Mouse (Mus musculus) lung, postnatal 0 days (tissue): ENCODE data around the gene Cdc42ep4. TPM values are rescaled to one million over a fixed set of nuclear protein-coding genes. Genes with fewer than 3 reads are reported as not detected.
A peak's percentile ranks its signal among the peaks of the same experiment; 100 is the strongest.

Source experiments
- ATAC-seq: fragments of 200-750 bp; cut with Nextera tagmentation; 2 replicates; pipeline ENCODE4 v1.8.0; 2017; ENCODE audit warnings: moderate library complexity
- DNase-seq: peaks from one replicate; pipeline ENCODE4 v3.0.0-alpha.2; 2016; ENCODE audit warnings: low spot score
- H3K27ac ChIP-seq: fragments of 300-500 bp; sonication (generic); 2 replicates; pipeline ENCODE4 v1.5.1; 2014; ENCODE audit warnings: antibody characterized with exemption, mild to moderate bottlenecking, low read length, mixed read lengths
- H3K27me3 ChIP-seq: fragments of 300-500 bp; sonication (generic); replicated peaks from 2 replicates; pipeline ENCODE4 v1.6.1; 2014; ENCODE audit warnings: low read length, mixed read lengths; ENCODE audit not compliant: insufficient read depth
- H3K36me3 ChIP-seq: fragments of 300-500 bp; sonication (generic); 2 replicates; pipeline ENCODE4 v1.6.1; 2014; ENCODE audit warnings: low read length, mixed read lengths; ENCODE audit not compliant: insufficient read depth
- H3K4me1 ChIP-seq: fragments of 300-500 bp; sonication (generic); 2 replicates; pipeline ENCODE4 v1.6.1; 2014; ENCODE audit warnings: antibody characterized with exemption, low read depth, low read length, mixed read lengths; ENCODE audit not compliant: insufficient read depth
- H3K4me2 ChIP-seq: fragments of 300-500 bp; sonication (generic); replicated peaks from 2 replicates; pipeline ENCODE4 v1.6.1; 2014; ENCODE audit warnings: low read depth, mild to moderate bottlenecking, low read length, moderate library complexity, mixed read lengths
- H3K4me3 ChIP-seq: fragments of 300-500 bp; sonication (generic); 2 replicates; pipeline ENCODE4 v1.5.1; 2014; ENCODE audit warnings: low read depth, low read length
- H3K9ac ChIP-seq: fragments of 300-500 bp; sonication (generic); replicated peaks from 2 replicates; pipeline ENCODE4 v1.6.1; 2014; ENCODE audit warnings: low read depth, mild to moderate bottlenecking
- H3K9me3 ChIP-seq: fragments of 300-500 bp; sonication (generic); 2 replicates; pipeline ENCODE4 v1.6.1; 2016; ENCODE audit warnings: low read length, mixed read lengths
- CTCF ChIP-seq: IDR thresholded peaks from 2 replicates; pipeline ENCODE4 v1.5.1; 2016; ENCODE audit warnings: antibody characterized with exemption, mild to moderate bottlenecking
- EP300 ChIP-seq: IDR thresholded peaks from 2 replicates; pipeline ENCODE4 v1.6.1; 2016; ENCODE audit warnings: antibody characterized with exemption, mild to moderate bottlenecking, control low read depth
- WGBS: fragments of 180-500 bp; shearing (Covaris S2); extraction: QIAGEN DNeasy Blood & Tissue Kit; methylation state at CpG from one replicate; pipeline ENCODE4 v1.1.7; 2014; 5-methylcytosine and 5-hydroxymethylcytosine counted together
- polyA plus RNA-seq: library from polyadenylated mRNA; unstranded; fragments of >200 nt; fragmentation: Nextera tagmentation; extraction: Ambion mirVana; gene quantifications from 2 replicates; pipeline ENCODE4 v1.2.1, GENCODE M21; 2015

Gene Cdc42ep4
- polyA plus RNA-seq, 1 experiment from 2014 or later: 116 TPM

- Histone ChIP-seq H3K27me3 (no peaks in the 10 kb centered on the region), H3K27ac (peak overlapping the region; percentile 90), H3K4me1 (peaks cover 16% of the 10 kb centered on the region; the same call in 1 of the 2 replicates), H3K9me3 (no peaks in the 10 kb centered on the region), H3K36me3 (no peaks in the 10 kb centered on the region), H3K4me3 (peak overlapping the region; percentile 28), H3K4me2 (peak overlapping the region; percentile 63), H3K9ac (peak overlapping the region; percentile 26; the same call in 1 of the 2 replicates)
- ATAC-seq: peak; percentile 78
- 11% methylated on average over 18 of the region's 19 CpGs for WGBS
- TF ChIP-seq EP300 (no peak), CTCF (0 out of 2 replicates have a peak, but pooled peaks have one; percentile 2)
- DNase-seq: peak; percentile 94
Measured at GRCm38 (mm10) chr11:113785406-113786171, 33.9 kb upstream of the Cdc42ep4 start.

GRCm38 (mm10) chr11:113784656-113785396, 33.1 kb upstream of the Cdc42ep4 start:
- 56% methylated on average over 2 of the region's 2 CpGs for WGBS
- no peak for TF ChIP-seq EP300
- no peak for TF ChIP-seq CTCF
- Histone ChIP-seq H3K9ac (no peak overlapping the region), H3K4me2 (no peak overlapping the region), H3K27ac (peak overlapping the region; percentile 90), H3K4me1 (peaks cover 16% of the 10 kb centered on the region; the same call in 1 of the 2 replicates), H3K9me3 (no peaks in the 10 kb centered on the region), H3K4me3 (no peak overlapping the region), H3K36me3 (no peaks in the 10 kb centered on the region), H3K27me3 (no peaks in the 10 kb centered on the region)
- DNase-seq (no peak), ATAC-seq (no peak)

DNA sequence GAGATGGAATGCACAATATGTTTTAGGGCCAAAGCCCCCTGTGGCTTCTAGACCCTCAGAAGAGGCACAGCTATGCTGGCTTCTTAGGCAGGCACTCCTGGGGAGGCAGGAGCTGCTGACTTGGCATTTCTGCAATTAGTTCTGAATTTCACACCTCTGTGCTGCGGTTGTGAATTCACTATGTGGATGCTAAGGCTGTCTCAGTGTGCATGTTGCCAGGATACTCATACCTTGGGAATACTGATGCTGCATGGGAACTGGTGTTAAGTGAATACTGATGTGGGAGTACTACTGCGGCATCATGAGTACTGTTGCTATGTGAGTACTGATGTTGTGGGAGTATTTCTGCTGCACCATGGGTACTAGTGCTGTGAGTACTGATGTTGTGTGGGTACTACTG, 30.8 kb upstream of the Cdc42ep4 start:
- Histone ChIP-seq H3K9ac (no peak overlapping the region), H3K36me3 (no peaks in the 10 kb centered on the region), H3K27me3 (no peaks in the 10 kb centered on the region), H3K9me3 (no peaks in the 10 kb centered on the region), H3K4me1 (peaks cover 16% of the 10 kb centered on the region; the same call in 1 of the 2 replicates), H3K4me3 (no peak overlapping the region), H3K4me2 (no peak overlapping the region), H3K27ac (no peak overlapping the region)
- TF ChIP-seq CTCF (no peak), EP300 (no peak)
- DNase-seq (no peak), ATAC-seq (no peak)
- 81% methylated on average over 2 of the region's 2 CpGs for WGBS

- H3K4me1 ChIP-seq: peaks cover 18% of the 10 kb centered on the region; the same call in 1 of the 2 replicates
- H3K36me3 ChIP-seq: no peaks in the 10 kb centered on the region
- no peak for TF ChIP-seq CTCF
- TF ChIP-seq EP300: no peak
- H3K9ac ChIP-seq: no peak overlapping the region
- H3K4me3 ChIP-seq: no peak overlapping the region
- 32% methylated on average over 2 of the region's 2 CpGs for WGBS
- no peak overlapping the region for H3K4me2 ChIP-seq
- no peaks in the 10 kb centered on the region for H3K27me3 ChIP-seq
- no peak overlapping the region for H3K27ac ChIP-seq
- no peak for DNase-seq
- ATAC-seq: no peak
- no peaks in the 10 kb centered on the region for H3K9me3 ChIP-seq
Measured at GRCm38 (mm10) chr11:113782006-113782405, 30.3 kb upstream of the Cdc42ep4 start.

DNA sequence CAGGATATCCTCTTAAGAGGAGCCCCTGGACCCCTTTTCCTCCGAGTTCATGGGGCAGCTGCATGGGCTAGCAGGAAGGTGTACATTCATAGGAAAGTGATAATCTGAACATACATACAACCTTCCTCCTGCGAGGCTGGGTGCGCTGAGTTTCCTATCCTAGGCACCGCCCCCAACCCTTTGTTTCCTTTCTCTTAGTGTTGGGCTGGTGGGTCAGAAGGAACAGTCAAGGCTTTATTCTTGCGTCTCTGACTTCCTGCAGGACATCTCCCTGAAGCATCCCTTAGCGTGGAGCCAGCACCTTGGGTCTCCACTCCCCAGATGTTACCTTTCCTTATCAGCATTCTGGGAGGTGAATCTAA, 28.0 kb upstream of the Cdc42ep4 start:
- WGBS: 33% methylated on average over 6 of the region's 6 CpGs
- no peaks in the 10 kb centered on the region for H3K9me3 ChIP-seq
- 0 out of 2 replicates have a peak, but pooled peaks have one; percentile 10 for ATAC-seq
- no peak overlapping the region for H3K27ac ChIP-seq
- no peak for DNase-seq
- no peaks in the 10 kb centered on the region for H3K36me3 ChIP-seq
- peak overlapping the region; percentile 9; the same call in 1 of the 2 replicates for H3K4me2 ChIP-seq
- peaks cover 12% of the 10 kb centered on the region; the same call in 1 of the 2 replicates for H3K4me1 ChIP-seq
- H3K4me3 ChIP-seq: no peak overlapping the region
- H3K9ac ChIP-seq: no peak overlapping the region
- H3K27me3 ChIP-seq: no peaks in the 10 kb centered on the region
- TF ChIP-seq EP300 (no peak), CTCF (no peak)
